Mouse (Mus musculus): ENCODE data around the gene Cyb561a3.

- TF ChIP-seq TAL1 (conservative IDR thresholded peaks at IDR 0.05; ENCODE audit: low read depth, low read length), result no peak
- TF ChIP-seq CTCF (IDR thresholded peaks at IDR 0.05; ENCODE audit: low read depth, low read length), result no peak
Measured at GRCm38 (mm10) chr19:10583550-10584146, 6.7 kb downstream of the Cyb561a3 start.

All from G1E (cell line).